7 mouse cellular contexts compared by ENCODE assay signal in genomic region chr10:75516038-75516723, GRCm38 (mm10). TPM values are rescaled to one million over a fixed set of nuclear protein-coding genes. Genes with fewer than 3 reads are reported as not detected.
DNase-seq lines count a peak whose midpoint lies in the region; ATAC-seq and TF ChIP-seq lines count a peak whose summit lies in the region.

No protein-coding gene starts in this region.

- DNase-seq in MEL (ENCODE audit: low read depth, low spot score) = peak; percentile 58
- DNase-seq in limb, embryonic 11.5 days (ENCODE audit: low spot score) = peak; percentile 23
- DNase-seq in right cerebral cortex, postnatal 4 days = no peak
- DNase-seq in adrenal gland, adult (ENCODE audit: inconsistent age in 2 of 2, low spot score in 1 of 2) = no peak

- H3K9ac ChIP-seq in MEL (ENCODE audit: control insufficient read depth, low read depth, low read length, poor library complexity, severe bottlenecking) = peak overlapping the region; percentile 93
- H3K9ac ChIP-seq in heart, embryonic 16.5 days (ENCODE audit: low read length) = peak overlapping the region; percentile 96
- peak overlapping the region; percentile 90 for H3K9ac ChIP-seq in limb, embryonic 11.5 days (ENCODE audit: low read length)
- peak overlapping the region; percentile 89 for H3K9ac ChIP-seq in neural tube, embryonic 13.5 days

- no peak for ATAC-seq in heart, embryonic 16.5 days (replicated peaks; ENCODE audit: extremely low read depth, insufficient read depth, low FRiP score)
- ATAC-seq in limb, embryonic 11.5 days (ENCODE audit: insufficient number of reproducible peaks, low FRiP score, low TSS enrichment, low read depth) = no peak
- ATAC-seq in neural tube, embryonic 13.5 days (ENCODE audit: low read depth) = no peak

- H3K27ac ChIP-seq in MEL (ENCODE audit: control insufficient read depth, low read depth, low read length) = peak overlapping the region; percentile 96
- H3K27ac ChIP-seq in heart, embryonic 16.5 days (ENCODE audit: low read length) = peak overlapping the region; percentile 100
- no peak overlapping the region for H3K27ac ChIP-seq in limb, embryonic 11.5 days (replicated peaks; ENCODE audit: low read depth, low read length)
- H3K27ac ChIP-seq in neural tube, embryonic 13.5 days (replicated peaks) = peak overlapping the region; percentile 97

- H3K27me3 ChIP-seq in E14TG2a.4 (ENCODE audit: insufficient read depth, low read length) = 0 out of 2 replicates have a peak, but pooled peaks cover 4% of the 10 kb centered on the region
- H3K27me3 ChIP-seq in MEL (ENCODE audit: control insufficient read depth in 1 of 2, insufficient read depth in 2 of 2, low read length in 2 of 2) = no peaks in the 10 kb centered on the region
- H3K27me3 ChIP-seq in heart, embryonic 16.5 days (ENCODE audit: control insufficient read depth, insufficient read depth, low read length) = no peaks in the 10 kb centered on the region
- no peaks in the 10 kb centered on the region for H3K27me3 ChIP-seq in limb, embryonic 11.5 days (ENCODE audit: control insufficient read depth, insufficient read depth, low read length)
- H3K27me3 ChIP-seq in neural tube, embryonic 13.5 days = no peaks in the 10 kb centered on the region

- no peak for TF ChIP-seq RAD21 in MEL (IDR thresholded peaks at IDR 0.05; ENCODE audit: low read depth, low read length)

- TF ChIP-seq CTCF in E14TG2a.4 (conservative IDR thresholded peaks at IDR 0.05; ENCODE audit: low read length) (no peak), MEL (IDR thresholded peaks at IDR 0.05 in 2 of 3, conservative IDR thresholded peaks at IDR 0.05 in 1 of 3; ENCODE audit: control insufficient read depth in 1 of 3, insufficient read depth in 1 of 3, low read depth in 2 of 3, low read length in 3 of 3, poor library complexity in 1 of 3, severe bottlenecking in 1 of 3) (no peak)

- H3K79me2 ChIP-seq in MEL (ENCODE audit: control insufficient read depth, insufficient read depth, low read length, poor library complexity) = peaks cover 40% of the 10 kb centered on the region

- no peak for TF ChIP-seq POLR2A in MEL (IDR thresholded peaks at IDR 0.05; ENCODE audit: control insufficient read depth in 1 of 2, insufficient read depth in 1 of 2, low read depth in 1 of 2, low read length in 2 of 2, poor library complexity in 1 of 2)

- H3K36me3 ChIP-seq in E14TG2a.4 (ENCODE audit: insufficient read depth, low read length) = peaks cover 36% of the 10 kb centered on the region
- H3K36me3 ChIP-seq in MEL (ENCODE audit: control insufficient read depth in 1 of 2, insufficient read depth in 2 of 2, low read length in 2 of 2) = peaks cover 5 to 43% of the 10 kb centered on the region in 2 experiments; a peak in 3 of 4 replicates
- peaks cover 22% of the 10 kb centered on the region for H3K36me3 ChIP-seq in heart, embryonic 16.5 days (ENCODE audit: control insufficient read depth, insufficient read depth)
- peaks cover 6% of the 10 kb centered on the region; the same call in 1 of the 2 replicates for H3K36me3 ChIP-seq in limb, embryonic 11.5 days (ENCODE audit: control insufficient read depth, insufficient read depth, low read length)
- peaks cover 25% of the 10 kb centered on the region for H3K36me3 ChIP-seq in neural tube, embryonic 13.5 days

- H3K4me3 ChIP-seq in E14TG2a.4 (replicated peaks; ENCODE audit: low read length) (peak overlapping the region; percentile 96), MEL (ENCODE audit: control insufficient read depth in 1 of 2, insufficient read depth in 1 of 2, low read depth in 2 of 2, low read length in 2 of 2) (peak overlapping the region; percentile 70 to 97)
- peak overlapping the region; percentile 98 for H3K4me3 ChIP-seq in heart, embryonic 16.5 days (ENCODE audit: low read length)
- peak overlapping the region; percentile 70 for H3K4me3 ChIP-seq in limb, embryonic 11.5 days (ENCODE audit: low read depth, low read length)
- H3K4me3 ChIP-seq in neural tube, embryonic 13.5 days = peak overlapping the region; percentile 77

- peak overlapping the region; percentile 84 for H3K4me2 ChIP-seq in heart, embryonic 16.5 days (ENCODE audit: low read depth, low read length)
- peak overlapping the region; percentile 81 for H3K4me2 ChIP-seq in limb, embryonic 11.5 days (ENCODE audit: low read depth, severe bottlenecking)
- peak overlapping the region; percentile 96 for H3K4me2 ChIP-seq in neural tube, embryonic 13.5 days

- H3K9me3 ChIP-seq in E14TG2a.4 (ENCODE audit: low read length) (no peaks in the 10 kb centered on the region), MEL (replicated peaks; ENCODE audit: insufficient read depth, low read length) (no peaks in the 10 kb centered on the region)
- no peaks in the 10 kb centered on the region for H3K9me3 ChIP-seq in heart, embryonic 16.5 days (replicated peaks; ENCODE audit: control insufficient read depth, low read length)
- H3K9me3 ChIP-seq in limb, embryonic 11.5 days (ENCODE audit: control insufficient read depth, low read length) = no peaks in the 10 kb centered on the region
- no peaks in the 10 kb centered on the region for H3K9me3 ChIP-seq in neural tube, embryonic 13.5 days

- no peak for TF ChIP-seq EP300 in MEL (IDR thresholded peaks at IDR 0.05; ENCODE audit: low read depth in 1 of 2, low read length in 2 of 2)

- H3K4me1 ChIP-seq in E14TG2a.4 (replicated peaks; ENCODE audit: low read depth, low read length) (peaks cover 51% of the 10 kb centered on the region), MEL (ENCODE audit: control insufficient read depth in 1 of 2, insufficient read depth in 2 of 2, low read length in 2 of 2) (peaks cover 15 to 34% of the 10 kb centered on the region in 2 experiments)
- H3K4me1 ChIP-seq in heart, embryonic 16.5 days (ENCODE audit: control insufficient read depth, insufficient read depth, low read length) = peaks cover 32% of the 10 kb centered on the region
- H3K4me1 ChIP-seq in limb, embryonic 11.5 days (ENCODE audit: control insufficient read depth, insufficient read depth, low read length) = peaks cover 15% of the 10 kb centered on the region
- peaks cover 48% of the 10 kb centered on the region for H3K4me1 ChIP-seq in neural tube, embryonic 13.5 days (replicated peaks)

- 17% methylated on average over 8 of the region's 8 CpGs for WGBS in heart, embryonic 16.5 days
- WGBS in limb, embryonic 11.5 days = 28% methylated on average over 8 of the region's 8 CpGs
- 25% methylated on average over 8 of the region's 8 CpGs for WGBS in neural tube, embryonic 13.5 days

TF ChIP-seq in MEL, 35 proteins besides CTCF, POLR2A, EP300 and RAD21:
- TF ChIP-seq MAFK (IDR thresholded peaks at IDR 0.05; ENCODE audit: borderline replicate concordance, low read depth, low read length) (no peak), ZMIZ1 (IDR thresholded peaks at IDR 0.05; ENCODE audit: low read depth, low read length) (no peak), ZC3H11A (IDR thresholded peaks at IDR 0.05; ENCODE audit: low read depth, low read length) (no peak), MYC (IDR thresholded peaks at IDR 0.05; ENCODE audit: low read depth, low read length) (no peak), JUND (IDR thresholded peaks at IDR 0.05; ENCODE audit: low read depth, low read length) (0 out of 2 replicates have a peak, but pooled peaks have one; percentile 10), ZNF384 (IDR thresholded peaks at IDR 0.05; ENCODE audit: low read depth, low read length) (no peak), ELF1 (IDR thresholded peaks at IDR 0.05; ENCODE audit: low read depth, low read length) (no peak), CHD2 (IDR thresholded peaks at IDR 0.05; ENCODE audit: low read length) (no peak), USF1 (IDR thresholded peaks at IDR 0.05; ENCODE audit: low read depth, low read length) (no peak), CHD1 (IDR thresholded peaks at IDR 0.05; ENCODE audit: low read depth, low read length) (peak; percentile 76; the same call in 1 of the 2 replicates), MAX (IDR thresholded peaks at IDR 0.05; ENCODE audit: low read length) (no peak; the same call in 1 of the 2 replicates), RCOR1 (IDR thresholded peaks at IDR 0.05; ENCODE audit: low read depth, low read length) (no peak)

RNA-seq across cellular contexts. Expression of gene Snrpd3, which starts 1.2 kb away (rescaled TPM):
- total RNA-seq in MEL (2012; rRNA removed) = 155 TPM in 2 replicates
- 100 to 1,000 TPM in 1 of 2 experiments, not detected in 1; 643 TPM for polyA plus RNA-seq in MEL (2012; ENCODE audit: insufficient read depth in 1 of 2, insufficient read length in 2 of 2, low read depth in 1 of 2, low replicate concordance in 2 of 2, missing spikeins in 1 of 2)
- 90.4 and 90.5 TPM in 2 replicates for polyA plus RNA-seq in heart, embryonic 16.5 days (2015; fragmentation: Nextera tagmentation; extraction: Ambion mirVana)
- 256 and 281 TPM in 2 replicates for polyA plus RNA-seq in limb, embryonic 11.5 days (2014; fragmentation: Nextera tagmentation; extraction: Ambion mirVana)
- 145 and 151 TPM in 2 replicates for polyA plus RNA-seq in neural tube, embryonic 13.5 days (2015; fragmentation: Nextera tagmentation; extraction: Ambion mirVana)

RNA-seq across cellular contexts. Expression of gene Gucd1, which starts 1.6 kb away (rescaled TPM):
- 17.7 and 18.7 TPM in 2 replicates for total RNA-seq in MEL (2012; rRNA removed)
- polyA plus RNA-seq in MEL (2012; ENCODE audit: insufficient read depth in 1 of 2, insufficient read length in 2 of 2, low read depth in 1 of 2, low replicate concordance in 2 of 2, missing spikeins in 1 of 2) = 10 to 100 TPM in 1 of 2 experiments, not detected in 1; 30.7 TPM
- 26.9 and 28.5 TPM in 2 replicates for polyA plus RNA-seq in heart, embryonic 16.5 days (2015; fragmentation: Nextera tagmentation; extraction: Ambion mirVana)
- 32.4 and 36.1 TPM in 2 replicates for polyA plus RNA-seq in limb, embryonic 11.5 days (2014; fragmentation: Nextera tagmentation; extraction: Ambion mirVana)
- 18.8 and 19.6 TPM in 2 replicates for polyA plus RNA-seq in neural tube, embryonic 13.5 days (2015; fragmentation: Nextera tagmentation; extraction: Ambion mirVana)

RNA-seq across cellular contexts. Expression of gene Lrrc75b, which starts 43.9 kb away (rescaled TPM):
- total RNA-seq in MEL (2012; rRNA removed) = not detected in 2 replicates
- not detected for polyA plus RNA-seq in MEL (2012; ENCODE audit: insufficient read depth in 1 of 2, insufficient read length in 2 of 2, low read depth in 1 of 2, low replicate concordance in 2 of 2, missing spikeins in 1 of 2)
- 1.5 and 2.7 TPM in 2 replicates for polyA plus RNA-seq in heart, embryonic 16.5 days (2015; fragmentation: Nextera tagmentation; extraction: Ambion mirVana)
- polyA plus RNA-seq in limb, embryonic 11.5 days (2014; fragmentation: Nextera tagmentation; extraction: Ambion mirVana) = 0.77 and 0.91 TPM in 2 replicates
- 22.2 and 24.0 TPM in 2 replicates for polyA plus RNA-seq in neural tube, embryonic 13.5 days (2015; fragmentation: Nextera tagmentation; extraction: Ambion mirVana)

RNA-seq across cellular contexts. Expression of gene Ggt1, which starts 45.2 kb away (rescaled TPM):
- 0.46 and 1.4 TPM in 2 replicates for total RNA-seq in MEL (2012; rRNA removed)
- 1 to 10 TPM in 1 of 2 experiments, not detected in 1; 3.2 TPM for polyA plus RNA-seq in MEL (2012; ENCODE audit: insufficient read depth in 1 of 2, insufficient read length in 2 of 2, low read depth in 1 of 2, low replicate concordance in 2 of 2, missing spikeins in 1 of 2)
- 0.89 and 2.4 TPM in 2 replicates for polyA plus RNA-seq in heart, embryonic 16.5 days (2015; fragmentation: Nextera tagmentation; extraction: Ambion mirVana)
- 0.75 and 0.94 TPM in 2 replicates for polyA plus RNA-seq in limb, embryonic 11.5 days (2014; fragmentation: Nextera tagmentation; extraction: Ambion mirVana)
- 0.40 and 1.6 TPM in 2 replicates for polyA plus RNA-seq in neural tube, embryonic 13.5 days (2015; fragmentation: Nextera tagmentation; extraction: Ambion mirVana)

Comparison
In these comparisons a context has a peak if more than half of its experiments do, and no peak if none do; other contexts are left out.
1. DNase-seq: peak in MEL (single experiment) and limb, embryonic 11.5 days (single experiment); none in right cerebral cortex, postnatal 4 days (single experiment) and adrenal gland, adult (0 of 2).
2. Peak in every context shown above with its lines, with median percentiles within 50 percentile points of each other: H3K4me3 ChIP-seq, H3K9ac ChIP-seq and H3K4me2 ChIP-seq.